Mouse (Mus musculus) ES-CJ7 (cell line): ENCODE data around the gene Ube2v1.
"Not testable (repeated sequence)": the region's sequence is repeated elsewhere in the genome, so short reads cannot be mapped to it uniquely, and the experiment has no call there.

ENCODE experiments used
- DNase-seq: peaks from one replicate; pipeline ENCODE4 v3.0.0; 2011; ENCODE audit warnings: low read depth, low spot score

Ube2v1 gene

DNA sequence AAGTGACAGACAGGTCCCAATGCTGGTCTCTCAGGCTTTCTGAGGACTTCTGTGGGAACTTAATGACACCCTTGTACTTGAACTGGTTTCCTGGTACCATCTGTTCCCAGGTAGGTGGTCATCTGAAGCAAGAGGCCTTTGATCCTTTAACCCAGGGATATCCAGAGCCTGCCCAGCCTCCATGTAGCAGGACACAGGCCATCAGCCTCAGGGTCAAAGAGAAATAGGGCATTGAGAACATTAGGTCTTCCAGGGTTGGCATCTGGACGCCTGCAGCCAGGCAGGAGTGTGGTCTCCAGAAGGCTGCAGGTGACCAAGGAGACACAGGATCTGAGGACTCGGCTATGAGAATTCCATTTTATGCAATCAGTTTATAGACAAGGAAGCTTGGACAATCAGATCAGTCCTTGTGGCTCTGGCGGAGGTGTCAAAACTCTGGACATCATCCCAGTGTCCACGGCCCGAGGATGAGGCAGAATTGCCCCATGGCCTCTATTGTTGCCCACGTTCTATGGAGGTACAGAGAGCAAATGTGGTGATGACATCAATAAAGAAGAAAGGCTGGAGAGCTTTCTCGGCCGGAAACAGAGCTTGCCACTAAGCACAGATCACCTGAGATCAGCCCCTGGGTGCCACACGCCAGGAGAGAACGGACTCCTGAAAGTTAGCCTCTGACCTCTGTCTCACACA lies 23.2 kb upstream of the Ube2v1 start:
- DNase-seq: no peak

DNA sequence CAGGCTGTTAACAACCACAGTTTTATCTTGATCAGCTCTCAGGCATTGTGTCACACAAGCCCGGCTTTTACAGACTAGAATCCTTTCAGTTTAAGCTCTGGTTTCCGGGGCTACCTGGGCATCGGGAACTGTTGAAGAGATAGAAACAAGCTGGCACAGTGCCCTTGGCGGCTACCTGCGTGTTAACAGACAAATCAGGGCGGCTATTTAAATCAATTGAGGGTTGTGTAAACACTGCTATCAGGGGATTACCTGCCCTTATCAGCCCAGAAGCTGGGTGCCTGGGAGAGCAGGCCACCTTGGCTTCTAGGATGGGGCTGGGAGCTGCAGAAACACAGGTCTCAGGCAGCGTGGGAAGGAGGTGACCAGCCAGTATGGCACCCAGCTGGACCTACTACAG lies 20.8 kb upstream of the Ube2v1 start:
- DNase-seq: no peak

DNA sequence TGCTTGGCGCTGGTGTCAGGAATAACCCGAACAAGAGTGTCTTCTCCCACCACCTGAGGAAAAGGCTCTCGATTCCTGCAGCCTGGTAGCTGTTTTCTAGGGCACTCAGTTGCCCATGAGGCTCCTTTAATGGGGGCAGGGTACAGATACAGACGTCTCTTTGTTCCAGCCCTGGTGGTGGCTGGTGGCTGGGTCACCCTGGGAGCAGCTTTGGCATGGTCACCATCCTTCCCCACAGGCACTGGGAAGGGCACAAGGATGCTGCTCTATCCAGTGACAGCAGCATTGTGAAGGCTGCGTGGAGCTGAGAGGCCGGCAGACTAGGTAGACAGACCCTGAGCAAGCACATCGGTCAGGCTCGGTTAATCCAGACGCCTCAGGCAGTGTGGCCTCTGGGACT lies 19.7 kb upstream of the Ube2v1 start:
- DNase-seq: no peak

DNA sequence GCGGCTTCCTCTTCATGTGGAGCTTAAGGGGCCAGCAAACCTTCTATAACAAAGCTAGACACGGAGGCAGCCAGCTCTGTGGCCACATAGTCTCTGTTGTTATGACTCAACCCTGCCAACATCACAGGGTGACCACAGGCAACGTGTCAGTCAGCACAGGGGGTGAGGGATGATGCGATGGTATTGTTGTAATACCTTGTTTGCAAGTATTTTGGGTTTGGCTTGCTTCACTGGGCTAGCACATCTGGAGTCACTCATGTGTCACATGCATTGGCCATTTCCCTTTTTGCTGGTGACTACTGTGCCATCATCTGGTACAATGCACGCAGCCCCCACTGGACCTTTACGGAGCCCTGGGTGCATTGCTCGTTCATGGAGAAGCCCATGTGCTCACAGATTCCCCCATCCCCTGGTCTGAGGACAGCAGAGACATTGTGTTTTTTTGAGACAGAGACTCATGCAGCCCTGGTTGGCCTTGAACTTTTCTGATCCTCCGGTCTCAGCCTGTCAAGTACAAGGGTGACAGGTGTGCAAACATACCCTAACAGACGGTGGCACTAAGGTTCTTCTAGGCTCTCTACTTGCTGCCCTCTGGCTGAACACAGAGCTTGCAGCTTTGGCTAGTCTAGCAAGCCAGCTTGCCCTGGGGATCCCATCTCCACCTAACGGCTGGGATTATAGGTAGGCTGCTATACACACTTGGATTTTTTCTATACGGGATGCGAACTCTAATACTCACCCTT lies 17.6 kb upstream of the Ube2v1 start:
- DNase-seq: no peak

DNA sequence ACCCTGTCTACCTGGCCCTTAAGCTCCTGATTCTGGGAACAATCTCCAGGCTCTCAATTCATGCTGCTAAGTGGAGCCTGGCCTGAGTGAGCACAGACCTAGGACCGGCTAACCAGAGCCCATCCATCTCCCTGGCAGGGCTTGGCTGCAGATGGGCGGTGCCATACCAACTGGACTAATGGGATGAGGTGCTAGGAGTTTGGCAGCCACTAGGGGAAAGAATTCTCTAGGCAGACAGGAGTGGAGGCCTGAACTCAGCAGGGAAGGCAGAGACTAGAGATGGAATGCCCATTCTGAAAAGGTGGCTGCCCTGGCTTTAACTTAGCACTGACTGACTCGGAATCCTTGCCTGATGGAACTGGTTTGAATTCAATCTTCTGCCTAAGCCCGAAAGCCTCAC lies 14.5 kb upstream of the Ube2v1 start:
- DNase-seq: peak; percentile 39

DNA sequence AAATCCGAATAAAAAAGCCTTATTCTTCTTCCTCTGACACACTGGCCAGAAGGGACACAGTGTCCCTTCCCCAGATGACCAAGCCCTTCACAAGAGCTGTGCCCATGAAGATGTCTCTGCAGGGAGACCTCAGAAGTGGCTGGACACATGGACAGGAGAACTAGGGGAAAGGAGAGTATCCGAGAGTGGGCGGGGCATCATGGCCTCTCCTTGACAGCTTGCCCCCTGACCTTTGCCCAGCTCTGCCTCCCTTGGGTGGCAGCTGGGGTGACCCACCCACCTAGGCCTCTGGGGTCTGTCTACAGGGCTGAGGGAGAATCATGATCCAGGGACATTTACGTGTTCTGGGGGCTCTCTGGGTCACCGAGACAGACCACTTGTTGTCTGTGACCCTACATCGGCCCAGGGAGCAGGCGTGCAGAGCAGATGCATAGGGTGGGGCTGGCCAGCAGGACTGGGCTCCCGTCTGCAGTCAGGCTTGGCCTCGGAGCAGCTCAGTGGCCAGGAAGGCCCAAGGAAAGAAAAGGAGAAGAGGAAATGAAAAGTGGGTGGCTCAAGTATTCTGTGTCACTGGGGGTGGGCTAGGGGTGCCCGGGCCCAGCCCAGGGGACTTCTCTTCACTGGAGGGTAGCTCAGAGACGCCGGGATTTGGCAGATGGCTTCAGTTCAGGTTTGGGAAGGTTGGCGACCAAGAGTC lies 11.6 kb upstream of the Ube2v1 start:
- DNase-seq: not testable (repeated sequence)

DNA sequence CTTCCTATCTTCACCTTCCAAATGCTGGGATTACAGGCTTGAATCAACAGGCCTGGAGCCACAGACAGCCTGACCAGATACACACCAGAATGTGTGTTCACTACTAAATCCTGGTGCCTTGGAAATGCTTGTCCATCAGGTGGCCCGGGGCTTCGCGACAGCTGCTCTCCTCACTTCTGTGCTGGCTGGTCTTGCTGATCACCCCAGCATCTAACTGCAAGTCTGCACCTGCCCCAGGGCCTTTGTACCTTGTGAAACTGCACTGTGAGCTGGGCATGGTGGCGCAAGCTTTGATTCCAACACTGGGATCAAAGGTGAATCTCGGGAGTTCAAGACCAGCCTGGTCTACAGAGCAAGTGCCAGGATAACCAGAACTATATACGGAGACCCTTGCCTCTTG lies 10.3 kb upstream of the Ube2v1 start:
- DNase-seq: no peak

DNA sequence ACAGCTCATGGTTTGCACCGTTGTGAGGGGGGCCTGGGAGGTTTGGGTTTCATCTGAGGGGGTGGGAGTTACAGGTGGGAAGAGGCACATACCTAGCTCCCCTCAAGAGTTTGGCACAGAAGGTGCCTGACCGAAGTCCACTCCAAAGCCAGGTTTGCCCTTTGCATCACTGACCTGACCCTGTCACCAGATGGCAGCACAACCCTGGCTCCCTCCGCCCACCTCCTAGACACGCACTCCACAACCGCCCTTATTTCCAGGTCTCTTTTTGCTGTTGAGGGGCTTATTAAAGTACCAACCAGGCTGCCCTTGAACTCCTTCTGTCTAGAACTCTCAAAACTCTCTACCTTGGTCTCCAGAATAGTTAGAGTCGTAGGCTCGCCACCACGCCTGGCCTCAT lies 9.4 kb upstream of the Ube2v1 start:
- DNase-seq: no peak

DNA sequence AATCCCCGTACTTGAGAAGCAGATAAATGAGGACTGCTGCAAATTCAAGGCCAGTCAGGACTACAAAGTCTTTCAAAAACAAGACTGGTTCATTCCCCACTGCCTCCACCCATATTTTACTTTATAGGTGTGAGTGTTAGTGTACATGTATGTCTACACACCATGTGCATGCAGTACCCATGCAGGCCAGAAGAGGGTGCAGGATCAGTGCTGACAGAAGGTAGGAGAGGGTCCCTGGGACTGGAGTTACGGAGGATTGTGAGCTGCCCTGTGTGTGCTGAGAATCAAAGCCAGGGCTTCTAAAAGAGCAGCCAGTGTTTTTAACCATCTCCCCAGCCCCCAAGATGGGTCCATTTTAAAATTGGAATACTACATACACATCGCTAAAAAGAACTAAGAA lies 8.4 kb upstream of the Ube2v1 start:
- peak; percentile 76 for DNase-seq

DNA sequence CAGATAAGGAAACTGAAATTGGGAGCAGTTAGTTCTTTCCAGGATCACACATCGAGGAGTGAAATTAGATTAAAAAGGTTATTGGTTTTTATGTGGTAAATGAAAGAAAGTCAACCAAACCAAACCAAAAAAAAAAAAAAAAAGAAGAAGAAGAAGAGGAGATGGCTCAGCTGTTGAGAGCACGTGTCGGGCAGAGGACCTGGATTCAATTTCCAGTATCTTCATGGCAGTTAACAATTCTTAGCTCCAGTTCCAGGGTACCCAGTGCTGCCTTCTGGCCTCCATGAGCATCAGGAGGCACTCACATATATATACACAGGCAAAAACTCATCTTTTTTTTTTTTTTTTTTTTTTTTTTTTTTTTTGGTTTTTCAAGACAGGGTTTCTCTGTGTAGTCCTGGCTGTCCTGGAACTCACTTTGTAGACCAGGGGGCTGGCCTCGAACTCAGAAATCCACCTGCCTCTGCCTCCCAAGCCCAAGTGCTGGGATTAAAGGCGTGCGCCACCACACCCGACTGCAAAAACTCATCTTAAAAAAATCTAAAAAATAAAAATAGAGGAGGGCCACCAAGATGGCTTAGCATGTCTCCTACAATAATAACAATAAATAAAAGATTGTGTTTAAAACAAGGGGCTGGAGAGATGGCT lies 3.1 kb upstream of the Ube2v1 start:
- DNase-seq: no peak

DNA sequence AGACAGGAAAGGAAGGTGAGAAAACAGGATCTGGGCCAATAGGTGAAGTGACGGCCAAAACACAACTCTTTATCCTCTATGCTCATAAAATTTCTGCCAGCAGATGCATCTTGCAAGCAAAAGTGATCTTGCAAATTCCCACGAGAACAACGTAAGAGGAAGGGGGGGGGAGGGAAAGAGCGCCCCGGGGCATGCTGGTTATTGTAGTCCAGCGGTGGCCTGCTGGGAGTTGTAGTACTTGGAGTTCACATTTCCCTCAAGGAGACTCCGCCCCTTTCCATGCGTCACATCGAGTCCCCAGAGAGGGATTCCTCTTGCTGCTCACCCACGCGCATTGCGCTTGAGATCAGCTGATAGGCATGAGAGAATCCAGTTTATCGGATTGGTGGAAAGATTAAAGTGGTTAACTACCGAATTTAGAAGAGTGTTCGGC lies 2.5 kb upstream of the Ube2v1 start:
- DNase-seq: peak; percentile 100

DNA sequence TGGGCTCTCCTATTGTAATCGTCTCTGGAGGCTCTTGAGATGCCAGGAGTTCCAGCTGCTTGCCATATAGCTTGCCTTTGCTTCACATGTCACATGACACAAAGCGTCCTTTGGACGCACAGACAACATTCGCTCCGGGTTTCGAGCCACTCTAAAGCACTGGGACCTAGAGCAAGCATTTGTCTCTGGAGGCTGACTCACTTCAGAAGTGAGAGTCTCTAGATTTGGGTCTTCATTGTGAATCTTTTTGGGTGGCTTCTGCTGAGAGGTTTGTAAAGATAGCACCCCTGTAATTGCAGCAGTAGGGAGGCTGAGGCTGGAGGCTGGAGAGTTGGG lies 1.6 kb upstream of the Ube2v1 start:
- DNase-seq: no peak

DNA sequence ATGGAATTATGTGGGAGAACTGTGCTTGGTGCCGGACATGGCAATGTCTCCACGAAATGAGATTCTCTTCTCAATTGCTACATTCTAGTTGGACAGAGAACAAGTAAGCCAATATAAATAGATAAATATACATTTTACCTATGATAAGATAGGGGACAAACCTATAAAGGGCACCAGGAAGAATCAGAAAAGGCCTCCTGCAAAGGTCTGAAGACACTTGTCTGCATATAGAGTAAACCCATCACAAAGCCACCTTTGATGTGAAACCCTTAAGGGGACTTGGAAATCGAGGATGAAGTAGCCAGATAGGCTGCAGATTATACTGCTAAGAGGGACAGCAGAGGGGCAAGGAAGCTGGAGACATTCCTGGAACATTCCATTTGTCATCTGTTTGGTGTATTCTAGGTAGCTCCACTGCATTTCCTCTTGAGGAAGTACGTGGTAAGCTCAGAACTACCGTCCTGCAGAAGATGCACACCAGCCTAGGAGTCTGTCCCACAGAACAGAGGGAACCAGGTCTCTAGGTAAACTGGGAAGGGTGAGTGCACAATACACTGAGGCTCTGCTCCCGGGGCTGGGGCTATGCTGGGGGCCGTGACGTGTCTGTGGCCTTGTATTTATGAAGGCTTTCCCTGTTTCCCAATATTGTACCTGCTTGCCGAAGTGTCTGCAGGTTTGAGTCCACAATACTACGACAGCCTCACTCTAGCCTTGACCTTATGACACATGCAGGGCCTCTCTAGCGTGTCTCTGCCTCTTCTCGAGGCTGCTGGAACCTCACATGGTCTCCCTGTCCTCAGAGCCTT lies 1.0 kb upstream of the Ube2v1 start:
- no peak for DNase-seq

DNA sequence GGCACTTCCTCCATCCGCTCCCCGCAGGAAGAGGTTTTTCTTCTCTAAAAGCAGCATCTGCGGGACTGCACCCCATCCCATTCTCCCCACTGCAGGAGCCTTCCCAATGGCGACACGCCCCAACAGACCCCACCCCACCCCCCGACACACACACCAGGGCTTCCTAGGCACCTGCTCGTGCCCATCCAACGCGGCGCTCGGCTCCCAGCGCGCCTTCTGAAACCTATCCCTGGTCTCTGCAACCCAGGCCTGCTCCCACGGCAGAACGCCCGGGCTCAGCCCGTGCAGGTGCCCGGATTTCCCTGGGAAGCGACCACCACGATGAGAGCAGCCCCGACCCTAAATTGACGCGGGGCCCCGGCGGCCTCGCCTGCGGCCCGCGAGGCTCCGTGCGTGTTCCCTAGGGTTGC lies 709 bp downstream of the Ube2v1 start:
- DNase-seq: no peak

DNA sequence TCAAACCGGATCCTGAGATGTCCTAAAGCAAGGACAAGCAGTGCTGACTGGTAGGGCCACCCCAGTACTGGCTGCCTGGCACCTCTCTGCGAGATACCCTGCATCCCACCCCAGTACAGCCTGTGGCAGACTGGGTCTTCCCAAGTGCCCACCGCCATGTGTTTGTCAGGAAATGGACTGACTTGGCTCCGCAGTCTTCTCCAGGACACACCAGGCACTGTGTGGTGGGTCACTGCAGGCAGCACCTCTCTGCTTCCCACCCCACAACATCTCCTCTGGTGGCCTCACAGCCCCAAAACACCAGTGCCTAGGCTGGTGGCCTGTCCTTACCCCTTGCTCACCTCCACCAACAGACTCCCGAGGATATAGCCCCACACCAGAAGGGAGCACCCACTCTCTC lies 1.5 kb downstream of the Ube2v1 start:
- DNase-seq: no peak

DNA sequence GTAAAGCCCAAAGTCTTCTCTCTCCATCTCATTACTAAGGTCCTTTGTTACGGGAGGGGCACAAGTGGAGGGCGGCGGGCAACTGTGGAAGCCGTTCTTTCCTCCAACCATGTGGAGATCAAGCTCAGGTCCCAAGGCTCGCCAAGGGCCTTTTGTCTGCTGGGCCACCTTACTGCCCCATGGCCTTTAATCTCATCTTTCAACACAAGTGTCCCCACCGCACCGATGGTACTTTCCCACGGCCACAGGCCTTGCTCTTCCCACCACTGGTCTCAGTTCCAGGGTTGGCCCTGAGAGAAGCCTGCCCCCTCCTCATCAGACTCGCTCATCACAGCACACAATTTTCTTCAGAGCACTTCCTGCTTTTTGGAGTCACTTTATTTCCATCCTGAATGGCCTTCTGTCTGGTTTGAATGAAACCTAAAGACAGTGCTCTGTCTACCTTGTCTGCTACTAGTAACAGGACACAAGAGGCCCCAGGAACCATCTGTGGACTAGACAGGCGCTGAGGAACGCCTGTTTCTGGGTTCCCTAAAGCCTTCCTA lies 2.2 kb downstream of the Ube2v1 start:
- no peak for DNase-seq

DNA sequence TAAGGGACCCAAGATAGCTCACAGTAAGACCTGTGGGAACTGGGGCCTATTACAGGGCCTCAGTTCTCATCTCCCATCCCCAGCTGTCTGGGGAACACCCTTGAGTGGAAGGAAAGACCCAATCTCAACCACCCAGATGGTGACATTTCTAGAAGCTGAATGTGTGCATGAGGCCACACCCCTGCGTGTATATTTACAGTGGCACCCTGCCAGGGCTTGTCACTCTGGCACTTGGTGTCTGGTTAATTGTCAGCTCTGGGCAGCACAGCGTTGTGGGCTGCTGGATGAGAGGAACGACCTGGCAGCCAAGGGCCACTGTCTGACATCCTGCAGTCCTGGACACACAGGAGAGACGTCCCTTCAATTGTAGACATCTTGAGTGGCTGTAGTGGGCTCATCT lies 3.0 kb downstream of the Ube2v1 start:
- DNase-seq: no peak

DNA sequence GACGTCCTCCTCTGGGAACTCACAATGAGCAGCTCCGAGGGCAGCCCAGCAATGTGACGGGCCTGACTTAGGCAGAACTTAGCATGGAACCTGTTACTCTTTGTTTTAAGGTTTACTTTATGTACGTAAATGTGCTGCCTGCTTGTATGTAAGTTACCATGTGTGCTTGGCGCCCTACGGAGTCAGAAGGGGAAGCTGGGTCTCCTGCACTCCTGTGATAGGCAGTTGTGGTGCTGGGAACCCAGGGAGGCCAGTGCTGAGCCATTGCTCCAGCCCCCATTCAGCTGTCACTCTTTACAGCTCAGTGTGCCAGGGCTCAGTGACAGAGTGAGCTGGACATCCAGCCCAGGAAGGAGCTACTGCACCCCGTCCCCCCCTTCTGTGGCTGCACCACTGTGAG lies 4.9 kb downstream of the Ube2v1 start:
- no peak for DNase-seq

DNA sequence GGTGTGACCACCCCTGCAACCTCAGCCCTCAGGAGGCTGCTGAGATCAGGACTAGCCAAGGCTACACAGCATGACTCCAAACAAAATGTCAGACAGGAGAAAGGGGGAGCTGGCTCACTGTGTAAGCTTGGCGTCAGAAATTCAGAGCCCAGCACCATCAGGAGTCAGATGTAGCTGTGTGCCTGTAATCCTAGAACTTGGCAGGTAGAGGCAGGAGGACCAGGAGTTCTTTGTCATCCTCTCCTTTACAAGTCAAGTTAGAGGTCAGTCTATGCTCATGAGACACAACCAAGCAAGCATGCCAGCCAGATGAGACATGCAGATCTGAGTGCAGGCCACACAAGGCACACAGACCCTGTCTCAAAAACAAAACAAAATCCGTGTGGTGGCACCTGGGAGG lies 6.2 kb downstream of the Ube2v1 start:
- peak; percentile 33 for DNase-seq

DNA sequence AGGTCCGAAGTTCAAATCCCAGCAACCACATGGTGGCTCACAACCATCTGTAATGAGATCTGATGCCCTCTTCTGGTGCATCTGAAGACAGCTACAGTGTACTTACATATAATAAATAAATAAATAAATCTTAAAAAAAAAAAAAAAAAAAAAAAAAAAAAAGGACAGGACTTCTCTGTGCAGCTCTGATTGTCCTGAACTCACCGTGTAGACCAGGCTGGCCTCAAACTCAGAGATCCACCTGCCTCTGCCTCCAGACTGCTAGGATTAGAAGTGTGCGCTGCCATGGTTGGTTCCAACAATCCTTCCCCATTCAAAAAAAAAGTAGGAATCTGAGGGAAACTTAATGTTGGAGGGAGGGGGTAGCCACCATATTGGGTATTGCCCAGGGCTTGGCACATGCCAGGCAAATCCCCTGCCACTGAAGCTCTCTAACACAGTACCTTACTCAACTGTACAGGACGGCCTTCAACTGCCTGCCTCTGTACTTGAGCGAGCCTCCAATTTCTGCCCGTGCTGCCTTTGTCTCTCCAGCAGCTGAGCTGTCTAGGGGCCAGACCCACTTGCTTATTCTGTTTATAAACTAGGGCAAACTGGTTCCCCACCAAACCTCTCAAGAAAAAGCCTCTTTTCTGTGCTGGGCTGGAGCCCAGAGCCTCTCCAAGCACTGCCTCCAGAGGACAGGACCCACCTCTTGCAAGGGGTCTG lies 7.4 kb downstream of the Ube2v1 start:
- DNase-seq: no peak

DNA sequence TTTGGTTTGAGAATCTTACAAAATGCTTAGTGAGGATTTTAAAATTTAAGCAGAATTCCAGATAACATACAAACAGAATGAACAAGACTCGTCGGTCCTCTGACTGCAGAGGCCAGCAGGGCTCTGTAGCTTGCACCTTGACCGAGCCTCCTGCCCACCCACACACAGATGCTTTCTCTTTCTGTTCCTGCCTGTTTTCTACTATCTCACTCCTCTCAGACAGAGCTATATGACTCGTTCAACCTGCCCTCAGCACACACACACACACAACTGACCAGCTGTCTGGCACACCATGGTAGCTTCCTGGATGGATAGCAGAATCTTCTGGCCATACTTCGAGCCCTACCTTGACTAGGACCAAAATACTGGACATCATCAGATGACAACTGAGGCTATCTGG lies 8.9 kb downstream of the Ube2v1 start:
- DNase-seq: no peak
